Mouse (Mus musculus) heart, postnatal 0 days (tissue): ENCODE results near the gene Aspdh. TPM values are rescaled to one million over a fixed set of nuclear protein-coding genes. Genes with fewer than 3 reads are reported as not detected.

Source experiments
- ATAC-seq: fragments of 200-750 bp; cut with Nextera tagmentation; 2 replicates; pipeline ENCODE4 v1.8.0; 2017; ENCODE audit warnings: low read depth, moderate number of reproducible peaks, moderate library complexity; ENCODE audit not compliant: insufficient read depth
- DNase-seq: peaks from one replicate; pipeline ENCODE4 v3.0.0-alpha.2; 2016; ENCODE audit warnings: low spot score
- H3K27ac ChIP-seq: fragments of 300-500 bp; sonication (generic); 2 replicates; pipeline ENCODE4 v1.5.1; 2014; ENCODE audit warnings: low read depth, mild to moderate bottlenecking
- H3K27me3 ChIP-seq: fragments of 300-500 bp; sonication (generic); 2 replicates; pipeline ENCODE4 v1.6.1; 2014; ENCODE audit warnings: low read length, mixed read lengths; ENCODE audit not compliant: control insufficient read depth, insufficient read depth
- H3K36me3 ChIP-seq: fragments of 300-500 bp; sonication (generic); replicated peaks from 2 replicates; pipeline ENCODE4 v1.6.1; 2014; ENCODE audit warnings: low read length, mixed read lengths; ENCODE audit not compliant: control insufficient read depth, insufficient read depth
- H3K4me1 ChIP-seq: fragments of 300-500 bp; sonication (generic); 2 replicates; pipeline ENCODE4 v1.6.1; 2014; ENCODE audit warnings: antibody characterized with exemption; ENCODE audit not compliant: control insufficient read depth, insufficient read depth
- H3K4me2 ChIP-seq: fragments of 300-500 bp; sonication (generic); 2 replicates; pipeline ENCODE4 v1.6.1; 2014; ENCODE audit warnings: low read depth, mild to moderate bottlenecking, low read length, moderate library complexity
- H3K4me3 ChIP-seq: fragments of 300-500 bp; sonication (generic); 2 replicates; pipeline ENCODE4 v1.5.1; 2014; ENCODE audit warnings: low read depth, low read length
- H3K9ac ChIP-seq: fragments of 300-500 bp; sonication (generic); replicated peaks from 2 replicates; pipeline ENCODE4 v1.6.1; 2014; ENCODE audit warnings: low read depth, low read length, mixed read lengths
- H3K9me3 ChIP-seq: fragments of 300-500 bp; sonication (generic); replicated peaks from 2 replicates; pipeline ENCODE4 v1.6.1; 2016; ENCODE audit warnings: low read length; ENCODE audit not compliant: control insufficient read depth
- CTCF ChIP-seq: IDR thresholded peaks from 2 replicates; pipeline ENCODE4 v1.5.1; 2016; ENCODE audit warnings: antibody characterized with exemption, control low read depth, low read depth
- EP300 ChIP-seq: IDR thresholded peaks from 2 replicates; pipeline ENCODE4 v1.6.1; 2016; ENCODE audit warnings: antibody characterized with exemption, low read depth
- WGBS: fragments of 180-500 bp; shearing (Covaris S2); extraction: QIAGEN DNeasy Blood & Tissue Kit; methylation state at CpG from one replicate; pipeline ENCODE4 v1.1.7; 2014; 5-methylcytosine and 5-hydroxymethylcytosine counted together
- polyA plus RNA-seq: library from polyadenylated mRNA; unstranded; fragments of >200 nt; fragmentation: Nextera tagmentation; extraction: Ambion mirVana; gene quantifications from 2 replicates; pipeline ENCODE4 v1.2.1, GENCODE M21; 2015
- total RNA-seq: library from RNA; depleted of rRNA; stranded (reverse); fragments of >200 nt; gene quantifications from 2 replicates; pipeline ENCODE4 v1.2.3, GENCODE M21; 2014; ENCODE audit warnings: low replicate concordance

Gene Aspdh
- total and polyA plus RNA-seq, 2 experiments from 2014 or later = 0.86 TPM; not detected in 1

DNA sequence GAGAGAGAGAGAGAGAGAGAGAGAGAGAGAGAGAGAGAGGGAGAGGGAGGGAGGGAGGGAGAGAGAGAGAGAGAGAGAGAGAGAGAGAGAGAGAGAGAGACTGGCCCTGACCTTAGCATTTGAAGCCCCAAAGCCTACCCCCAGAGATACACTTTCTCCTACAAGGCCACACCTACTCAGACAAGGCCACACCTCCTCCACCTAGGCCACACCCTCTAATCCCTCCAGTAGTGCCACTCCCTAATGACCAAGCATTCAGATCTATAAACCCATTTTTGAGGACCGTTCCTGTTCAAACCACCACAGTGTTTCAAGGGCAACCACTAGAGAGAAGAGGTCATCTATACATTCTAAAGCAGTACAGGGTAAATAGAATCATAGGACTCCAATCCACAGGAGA is 8.9 kb upstream of the Aspdh start:
- Histone ChIP-seq H3K27me3 (0 out of 2 replicates have a peak, but pooled peaks cover 5% of the 10 kb centered on the region), H3K4me3 (no peak overlapping the region), H3K4me2 (no peak overlapping the region), H3K36me3 (peaks cover 6% of the 10 kb centered on the region; the same call in 1 of the 2 replicates), H3K9ac (no peak overlapping the region), H3K9me3 (no peaks in the 10 kb centered on the region), H3K4me1 (no peaks in the 10 kb centered on the region), H3K27ac (no peak overlapping the region)
- DNase-seq (no peak), ATAC-seq (no peak)
- TF ChIP-seq EP300 = no peak
- no peak for TF ChIP-seq CTCF
- 79% methylated on average over 1 of the region's 1 CpGs for WGBS

- Histone ChIP-seq H3K9ac (no peak overlapping the region), H3K4me3 (no peak overlapping the region), H3K9me3 (no peaks in the 10 kb centered on the region), H3K4me2 (no peak overlapping the region), H3K4me1 (no peaks in the 10 kb centered on the region), H3K27me3 (peaks cover 29% of the 10 kb centered on the region), H3K36me3 (peaks cover 18% of the 10 kb centered on the region), H3K27ac (no peak overlapping the region)
- no peak for ATAC-seq
- WGBS = 71% methylated on average over 6 of the region's 6 CpGs
- no peak for TF ChIP-seq CTCF
- TF ChIP-seq EP300 = no peak
- DNase-seq = no peak
Measured at GRCm38 (mm10) chr7:44460067-44460466, 5.1 kb upstream of the Aspdh start.

DNA sequence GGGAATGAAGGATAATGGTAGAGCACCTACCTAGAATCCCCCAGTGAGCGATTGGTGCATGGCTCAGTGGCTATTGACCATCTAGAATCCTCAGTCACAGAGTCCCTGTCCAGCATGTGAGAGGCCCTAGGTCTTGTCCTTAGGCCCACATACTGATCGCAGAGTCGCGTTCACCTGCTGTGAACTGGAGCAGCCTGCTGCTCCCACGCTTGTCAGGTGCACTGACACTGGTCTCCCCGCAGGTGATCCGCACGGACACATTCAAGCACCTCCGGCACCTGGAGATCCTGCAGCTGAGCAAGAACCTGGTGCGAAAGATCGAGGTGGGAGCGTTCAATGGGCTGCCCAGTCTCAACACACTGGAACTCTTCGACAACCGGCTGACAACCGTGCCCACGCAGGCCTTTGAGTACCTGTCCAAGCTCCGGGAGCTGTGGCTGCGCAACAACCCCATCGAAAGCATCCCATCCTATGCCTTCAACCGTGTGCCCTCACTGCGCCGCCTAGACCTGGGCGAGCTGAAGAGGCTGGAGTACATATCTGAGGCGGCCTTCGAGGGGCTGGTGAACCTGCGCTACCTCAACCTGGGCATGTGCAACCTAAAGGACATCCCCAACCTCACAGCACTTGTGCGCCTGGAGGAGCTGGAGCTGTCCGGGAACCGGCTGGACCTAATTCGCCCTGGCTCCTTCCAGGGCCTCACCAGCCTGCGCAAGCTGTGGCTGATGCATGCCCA is 4.3 kb upstream of the Aspdh start:
- no peaks in the 10 kb centered on the region for H3K4me1 ChIP-seq
- H3K9ac ChIP-seq = no peak overlapping the region
- no peak for ATAC-seq
- H3K36me3 ChIP-seq = peaks cover 18% of the 10 kb centered on the region
- no peak overlapping the region for H3K4me2 ChIP-seq
- H3K27me3 ChIP-seq = peaks cover 29% of the 10 kb centered on the region
- TF ChIP-seq CTCF = no peak
- TF ChIP-seq EP300 = no peak
- H3K9me3 ChIP-seq = no peaks in the 10 kb centered on the region
- H3K4me3 ChIP-seq = no peak overlapping the region
- WGBS = 80% methylated on average over 31 of the region's 31 CpGs
- H3K27ac ChIP-seq = no peak overlapping the region
- no peak for DNase-seq

- H3K4me2 ChIP-seq = no peak overlapping the region
- DNase-seq (no peak), ATAC-seq (no peak)
- no peak overlapping the region for H3K27ac ChIP-seq
- WGBS = 72% methylated on average over 57 of the region's 57 CpGs
- no peaks in the 10 kb centered on the region for H3K4me1 ChIP-seq
- H3K36me3 ChIP-seq = peaks cover 18% of the 10 kb centered on the region
- H3K9ac ChIP-seq = no peak overlapping the region
- no peak for TF ChIP-seq EP300
- no peak for TF ChIP-seq CTCF
- no peak overlapping the region for H3K4me3 ChIP-seq
- H3K9me3 ChIP-seq = no peaks in the 10 kb centered on the region
- peaks cover 29% of the 10 kb centered on the region for H3K27me3 ChIP-seq
Measured at GRCm38 (mm10) chr7:44461503-44462217, 3.5 kb upstream of the Aspdh start.

DNA sequence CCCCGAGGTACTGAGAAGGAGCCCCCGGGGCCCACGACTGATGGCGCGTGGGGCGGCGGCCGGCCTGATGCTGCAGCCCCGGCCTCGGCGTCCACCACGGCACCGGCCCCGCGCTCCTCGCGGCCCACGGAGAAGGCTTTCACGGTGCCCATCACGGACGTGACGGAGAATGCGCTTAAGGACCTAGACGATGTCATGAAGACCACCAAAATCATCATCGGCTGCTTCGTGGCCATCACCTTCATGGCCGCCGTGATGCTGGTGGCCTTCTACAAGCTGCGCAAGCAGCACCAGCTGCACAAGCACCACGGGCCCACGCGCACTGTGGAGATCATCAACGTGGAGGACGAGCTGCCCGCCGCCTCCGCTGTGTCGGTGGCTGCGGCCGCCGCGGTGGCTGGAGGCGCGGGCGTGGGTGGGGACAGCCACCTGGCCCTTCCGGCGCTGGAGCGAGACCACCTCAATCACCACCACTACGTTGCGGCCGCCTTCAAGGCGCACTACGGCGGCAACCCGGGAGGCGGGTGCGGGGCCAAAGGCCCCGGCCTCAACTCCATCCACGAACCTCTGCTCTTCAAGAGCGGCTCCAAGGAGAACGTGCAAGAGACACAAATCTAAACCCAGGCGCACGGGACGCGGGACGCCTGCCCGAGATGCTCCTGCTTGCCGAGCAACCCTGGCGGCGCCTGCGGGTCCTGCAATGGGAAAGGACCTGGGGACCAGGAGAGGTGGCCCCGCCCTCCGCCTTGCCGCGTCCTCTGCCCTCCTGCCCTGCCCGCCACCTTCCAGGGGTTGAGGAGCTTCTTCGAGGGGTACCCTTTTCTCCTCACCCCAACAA is 2.8 kb upstream of the Aspdh start:
- Histone ChIP-seq H3K27ac (no peak overlapping the region), H3K36me3 (peaks cover 18% of the 10 kb centered on the region), H3K4me2 (no peak overlapping the region), H3K4me3 (no peak overlapping the region), H3K27me3 (peaks cover 29% of the 10 kb centered on the region), H3K4me1 (no peaks in the 10 kb centered on the region), H3K9ac (no peak overlapping the region), H3K9me3 (no peaks in the 10 kb centered on the region)
- no peak for DNase-seq
- WGBS = 30% methylated on average over 62 of the region's 77 CpGs
- no peak for TF ChIP-seq EP300
- peak; percentile 10; the same call in 1 of the 2 replicates for TF ChIP-seq CTCF
- ATAC-seq = no peak
